Mouse (Mus musculus): ENCODE results near the gene Gfod2. TPM values are rescaled to one million over a fixed set of nuclear protein-coding genes. Genes with fewer than 3 reads are reported as not detected.

Gfod2 gene
- 1.2 and 2.0 TPM in 2 replicates for polyA plus RNA-seq (2011; ENCODE audit: insufficient read depth, insufficient read length, low replicate concordance, missing spikeins)

DNA sequence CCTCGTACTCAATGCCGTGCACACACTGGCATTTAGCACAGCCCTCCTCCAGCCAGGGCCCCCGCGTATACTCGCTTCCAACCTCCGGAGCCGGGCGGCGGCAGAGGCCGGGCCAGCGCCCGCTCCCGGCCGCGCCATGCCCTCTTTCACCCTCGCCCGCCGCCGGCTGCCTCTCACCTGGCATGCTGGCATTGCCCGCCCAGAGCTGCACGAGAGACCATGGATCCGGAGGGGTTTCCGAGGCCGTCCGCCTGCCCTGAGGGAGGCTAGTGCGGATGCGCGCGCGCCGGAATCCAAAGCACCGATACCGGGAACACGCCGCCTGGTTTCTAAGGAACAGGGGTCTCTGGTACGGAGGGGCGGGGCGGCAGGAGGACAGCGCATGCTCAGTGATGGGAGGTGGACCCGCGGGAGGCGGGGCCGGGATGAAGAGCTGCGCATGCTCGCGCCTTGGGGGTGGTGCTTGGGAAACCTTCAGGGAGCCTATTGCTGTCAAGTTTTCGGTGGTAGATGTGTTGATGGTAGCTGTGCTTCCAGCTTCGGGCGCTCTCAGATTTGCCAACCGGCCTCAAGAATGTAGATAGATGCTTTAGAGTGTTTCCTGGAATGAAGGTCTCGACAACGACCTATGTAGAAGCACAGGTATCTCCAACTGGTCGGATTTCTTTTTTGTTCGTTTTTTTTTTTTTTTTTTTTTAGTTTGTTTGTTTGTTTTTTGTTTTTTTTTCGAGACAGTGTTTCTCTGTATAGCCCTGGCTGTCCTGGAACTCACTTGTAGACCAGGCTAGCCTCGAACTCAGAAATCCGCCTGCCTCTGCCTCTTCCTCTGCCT lies at the start of gene Gfod2:
TSS of gene Gfod2 (minus strand) at position 388 of the 832 bp plus-strand sequence.
- H3K27ac ChIP-seq (ENCODE audit: control insufficient read depth, insufficient read depth, low read depth, low read length, poor library complexity): peak within 1 kb of the TSS; percentile 13; the same call in 1 of the 2 replicates
- H3K4me1 ChIP-seq (ENCODE audit: control insufficient read depth, insufficient read depth, low read length): no peaks in the 10 kb centered on the region; the same call in 1 of the 2 replicates
- TF ChIP-seq CTCF (IDR thresholded peaks at IDR 0.05; ENCODE audit: control insufficient read depth, insufficient read depth, low read length) (no peak), POLR2A (IDR thresholded peaks at IDR 0.05; ENCODE audit: borderline replicate concordance, control insufficient read depth, low read depth, low read length) (no peak; the same call in 1 of the 2 replicates)
- 2% methylated on average over 57 of the region's 57 CpGs for WGBS
- H3K4me3 ChIP-seq (replicated peaks; ENCODE audit: control insufficient read depth, low read depth, low read length): peak within 1 kb of the TSS; percentile 86

DNA sequence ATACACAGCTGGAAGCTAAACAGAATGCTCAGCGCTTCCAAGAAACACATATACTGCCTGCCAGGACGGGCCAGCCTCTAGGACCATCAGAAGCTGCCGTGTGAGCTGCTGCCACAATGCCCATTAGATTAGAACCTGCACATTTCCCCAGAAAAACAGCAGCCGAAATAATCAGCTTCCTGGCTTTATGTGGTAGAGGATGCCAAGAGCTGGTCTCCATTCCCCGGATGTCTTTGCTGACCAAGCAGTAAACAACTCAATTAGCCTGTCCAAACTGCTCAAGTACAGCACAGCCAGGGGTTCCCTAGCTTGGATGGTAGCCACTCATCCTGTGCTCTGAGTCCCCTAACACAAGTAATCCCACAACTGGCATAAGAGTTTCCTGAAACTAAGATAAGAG lies 49.3 kb upstream of the Gfod2 start:
- WGBS: 91% methylated on average over 5 of the region's 5 CpGs
- H3K4me3 ChIP-seq (replicated peaks; ENCODE audit: control insufficient read depth, low read depth, low read length): no peak overlapping the region
- TF ChIP-seq CTCF (IDR thresholded peaks at IDR 0.05; ENCODE audit: control insufficient read depth, insufficient read depth, low read length): no peak
- TF ChIP-seq POLR2A (IDR thresholded peaks at IDR 0.05; ENCODE audit: borderline replicate concordance, control insufficient read depth, low read depth, low read length): no peak
- no peak overlapping the region for H3K27ac ChIP-seq (ENCODE audit: control insufficient read depth, insufficient read depth, low read depth, low read length, poor library complexity)
- peaks cover 10% of the 10 kb centered on the region for H3K4me1 ChIP-seq (ENCODE audit: control insufficient read depth, insufficient read depth, low read length)

DNA sequence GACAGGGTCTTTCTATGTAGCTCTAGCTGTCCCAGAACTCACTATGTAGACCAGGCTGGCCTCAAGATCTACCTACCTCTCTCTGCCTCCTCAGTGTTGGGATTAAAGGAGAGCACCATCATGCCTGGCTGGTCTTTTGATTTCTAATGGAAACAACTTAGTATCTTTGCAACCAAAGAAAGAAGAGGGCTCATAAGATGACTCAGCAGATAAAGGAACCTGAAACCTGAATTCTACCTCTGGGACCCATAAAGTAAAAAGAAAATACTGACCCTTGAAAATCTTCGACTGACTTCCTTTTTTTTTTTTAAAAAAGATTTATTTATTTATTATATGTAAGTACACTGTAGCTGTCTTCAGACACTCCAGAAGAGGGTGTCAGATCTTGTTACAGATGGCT lies 47.5 kb upstream of the Gfod2 start:
- H3K4me1 ChIP-seq (ENCODE audit: control insufficient read depth, insufficient read depth, low read length): peaks cover 7% of the 10 kb centered on the region
- TF ChIP-seq POLR2A (IDR thresholded peaks at IDR 0.05; ENCODE audit: borderline replicate concordance, control insufficient read depth, low read depth, low read length) (no peak), CTCF (IDR thresholded peaks at IDR 0.05; ENCODE audit: control insufficient read depth, insufficient read depth, low read length) (no peak)

DNA sequence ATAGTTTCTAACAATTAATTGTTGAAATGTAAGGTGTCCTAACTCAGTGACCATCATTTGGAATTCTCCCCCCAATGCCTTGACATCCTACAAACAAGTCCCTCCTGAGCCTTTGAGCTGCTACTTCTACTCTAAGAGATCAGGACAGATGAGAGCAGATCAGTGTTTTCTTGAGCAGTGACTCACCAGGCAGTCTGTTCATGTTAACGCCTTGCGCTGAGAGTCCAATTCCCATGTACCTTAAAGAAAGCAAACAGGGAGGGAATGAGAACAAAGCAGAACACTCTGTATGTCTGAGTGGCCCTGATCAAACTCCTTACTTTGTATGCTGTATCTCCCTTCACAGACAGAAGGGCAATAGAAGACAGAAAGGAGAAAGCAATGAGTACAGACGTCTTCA lies 46.9 kb upstream of the Gfod2 start:
- no peak overlapping the region for H3K4me3 ChIP-seq (replicated peaks; ENCODE audit: control insufficient read depth, low read depth, low read length)
- TF ChIP-seq POLR2A (IDR thresholded peaks at IDR 0.05; ENCODE audit: borderline replicate concordance, control insufficient read depth, low read depth, low read length) (no peak), CTCF (IDR thresholded peaks at IDR 0.05; ENCODE audit: control insufficient read depth, insufficient read depth, low read length) (no peak)
- peaks cover 7% of the 10 kb centered on the region for H3K4me1 ChIP-seq (ENCODE audit: control insufficient read depth, insufficient read depth, low read length)
- WGBS: 91% methylated on average over 3 of the region's 3 CpGs
- H3K27ac ChIP-seq (ENCODE audit: control insufficient read depth, insufficient read depth, low read depth, low read length, poor library complexity): no peak overlapping the region

More for the DNA sequence above, 47.5 kb upstream of the Gfod2 start:
- Histone ChIP-seq H3K27ac (ENCODE audit: control insufficient read depth, insufficient read depth, low read depth, low read length, poor library complexity) (no peak overlapping the region), H3K4me3 (replicated peaks; ENCODE audit: control insufficient read depth, low read depth, low read length) (no peak overlapping the region)
- 14% methylated on average over 1 of the region's 1 CpGs for WGBS

DNA sequence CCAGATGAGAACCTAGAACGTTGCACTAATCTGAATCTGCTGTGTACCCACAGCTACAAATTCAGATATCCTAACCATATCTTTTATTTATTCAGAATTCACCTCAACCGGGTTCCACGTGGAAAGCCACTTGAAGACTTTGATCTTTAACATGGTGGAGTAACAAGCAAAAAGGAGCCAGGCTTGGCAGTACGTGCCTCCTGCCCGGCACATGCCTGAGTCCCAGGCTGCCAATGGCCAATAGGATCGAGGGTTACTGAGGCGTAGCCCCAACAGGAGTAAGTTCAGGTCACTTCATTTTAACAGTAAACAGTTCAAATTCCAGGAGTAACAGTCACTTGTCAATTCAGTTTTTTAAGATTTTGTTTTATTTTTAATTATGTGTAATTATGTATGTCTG lies 46.3 kb upstream of the Gfod2 start:
- TF ChIP-seq CTCF (IDR thresholded peaks at IDR 0.05; ENCODE audit: control insufficient read depth, insufficient read depth, low read length): no peak
- no peak for TF ChIP-seq POLR2A (IDR thresholded peaks at IDR 0.05; ENCODE audit: borderline replicate concordance, control insufficient read depth, low read depth, low read length)
- Histone ChIP-seq H3K27ac (ENCODE audit: control insufficient read depth, insufficient read depth, low read depth, low read length, poor library complexity) (no peak overlapping the region), H3K4me3 (replicated peaks; ENCODE audit: control insufficient read depth, low read depth, low read length) (no peak overlapping the region), H3K4me1 (ENCODE audit: control insufficient read depth, insufficient read depth, low read length) (peaks cover 5% of the 10 kb centered on the region)
- WGBS: 80% methylated on average over 7 of the region's 7 CpGs

DNA sequence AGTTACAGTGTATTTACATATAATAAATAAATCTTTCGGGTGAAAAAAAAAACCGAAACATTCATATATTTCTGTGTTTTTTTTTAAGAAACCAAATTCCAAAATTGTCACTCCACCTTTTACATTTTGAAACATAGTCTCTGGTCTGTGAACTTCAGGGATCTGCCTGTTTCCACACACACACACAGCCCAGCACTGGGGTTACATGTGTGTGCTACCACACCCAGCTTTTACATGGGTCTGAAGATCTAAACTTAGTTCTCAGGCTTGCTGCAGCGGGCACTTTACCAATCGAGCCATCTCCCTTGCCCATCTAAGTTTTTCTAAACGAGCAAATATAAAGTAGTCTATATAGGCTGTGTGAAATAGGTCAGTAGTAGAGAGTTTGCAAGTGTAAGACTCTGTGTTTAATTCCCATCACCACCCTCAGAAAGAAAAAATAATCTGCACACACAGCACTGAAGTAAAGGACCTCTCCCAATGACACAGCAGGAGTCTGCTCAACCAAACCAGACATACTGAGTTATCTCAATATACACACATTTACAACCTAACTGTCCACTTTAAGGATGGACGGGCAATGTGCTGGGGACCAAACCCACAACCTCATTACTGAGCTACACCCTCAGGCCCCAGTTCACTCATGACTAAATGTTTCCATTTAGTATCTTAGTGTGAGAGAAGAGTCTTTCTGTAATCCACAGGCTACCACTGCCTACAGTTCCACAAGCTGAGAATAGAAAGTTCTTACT lies 42.9 kb upstream of the Gfod2 start:
- 60% methylated on average over 6 of the region's 6 CpGs for WGBS
- Histone ChIP-seq H3K27ac (ENCODE audit: control insufficient read depth, insufficient read depth, low read depth, low read length, poor library complexity) (peak overlapping the region; percentile 88; the same call in 1 of the 2 replicates), H3K4me3 (replicated peaks; ENCODE audit: control insufficient read depth, low read depth, low read length) (no peak overlapping the region), H3K4me1 (ENCODE audit: control insufficient read depth, insufficient read depth, low read length) (0 out of 2 replicates have a peak, but pooled peaks cover 2% of the 10 kb centered on the region)
- TF ChIP-seq CTCF (IDR thresholded peaks at IDR 0.05; ENCODE audit: control insufficient read depth, insufficient read depth, low read length) (no peak), POLR2A (IDR thresholded peaks at IDR 0.05; ENCODE audit: borderline replicate concordance, control insufficient read depth, low read depth, low read length) (no peak)

DNA sequence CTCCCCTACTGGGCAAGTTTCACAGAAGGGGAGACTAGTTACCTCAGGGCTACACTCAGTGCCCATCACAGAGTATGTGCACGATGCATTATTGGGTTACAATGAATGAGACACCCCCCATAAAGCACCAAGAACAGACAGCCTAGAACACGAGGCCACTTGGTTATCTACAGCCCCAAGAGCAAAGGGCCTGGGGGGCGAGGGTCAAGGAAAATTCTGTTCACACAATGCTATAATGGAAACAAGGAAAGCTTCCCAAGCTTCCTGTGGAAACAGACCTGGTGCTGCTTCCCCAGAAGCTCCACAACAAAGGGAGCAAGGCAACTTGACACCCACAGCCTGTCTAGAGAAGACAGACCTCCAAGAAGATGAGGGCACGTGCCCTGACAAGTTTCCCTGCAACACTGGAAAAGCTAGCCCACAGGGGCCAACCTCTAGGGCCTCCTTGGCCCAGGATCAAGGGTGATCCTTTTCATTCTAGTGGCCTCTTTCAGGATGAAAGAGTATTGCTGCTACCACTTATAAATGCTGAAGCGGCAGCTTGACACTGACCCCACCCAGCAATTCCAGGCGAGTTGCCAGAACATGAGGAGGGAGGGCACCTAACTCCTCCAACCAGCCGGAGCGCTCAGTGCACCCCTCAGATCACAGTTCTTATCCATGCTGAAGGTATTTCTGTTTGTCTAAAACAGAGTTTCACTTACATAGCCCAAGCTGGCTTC lies 40.8 kb upstream of the Gfod2 start:
- H3K27ac ChIP-seq (ENCODE audit: control insufficient read depth, insufficient read depth, low read depth, low read length, poor library complexity): peak overlapping the region; percentile 90
- no peak for TF ChIP-seq POLR2A (IDR thresholded peaks at IDR 0.05; ENCODE audit: borderline replicate concordance, control insufficient read depth, low read depth, low read length)
- no peak for TF ChIP-seq CTCF (IDR thresholded peaks at IDR 0.05; ENCODE audit: control insufficient read depth, insufficient read depth, low read length)
- 0 out of 2 replicates have a peak, but pooled peaks cover 2% of the 10 kb centered on the region for H3K4me1 ChIP-seq (ENCODE audit: control insufficient read depth, insufficient read depth, low read length)
- H3K4me3 ChIP-seq (replicated peaks; ENCODE audit: control insufficient read depth, low read depth, low read length): peak overlapping the region; percentile 11
- 69% methylated on average over 8 of the region's 8 CpGs for WGBS

All from bone marrow, adult 2 months (tissue).